ENCODE assay signal across 21 mouse cellular contexts in the genomic region with DNA sequence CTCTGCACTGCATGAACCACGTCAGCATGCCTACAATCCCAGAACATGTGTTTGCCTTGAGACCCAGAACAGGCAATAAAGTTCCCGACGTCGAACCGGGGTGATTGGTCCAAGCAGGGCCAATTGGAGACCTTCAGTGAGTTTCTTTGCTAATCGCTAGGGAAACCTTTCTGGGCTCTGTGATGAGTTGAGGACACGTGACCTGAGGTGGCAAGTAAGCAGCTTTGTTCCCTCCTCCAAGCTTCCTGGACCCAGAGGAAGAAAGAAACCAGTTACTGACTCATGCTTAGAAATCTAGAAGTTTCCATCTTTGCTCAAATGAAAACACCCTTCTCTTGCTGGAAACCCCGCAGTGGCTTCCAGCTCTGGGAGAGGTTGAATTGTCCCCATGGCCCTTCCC. TPM values are rescaled to one million over a fixed set of nuclear protein-coding genes. Genes with fewer than 3 reads are reported as not detected.
A peak's percentile ranks its signal among the peaks of the same experiment; 100 is the strongest.
DNase-seq lines count a peak whose midpoint lies in the region; ATAC-seq and TF ChIP-seq lines count a peak whose summit lies in the region.
"Had no signal": no experiment of that assay in that cellular context is flagged by ENCODE, and none has a peak within 500 bp of the region (broad histone marks: within the 10 kb centered on the region; RNA-seq: fewer than 3 reads in every experiment).

No protein-coding gene starts in this region.

- no peaks in the 10 kb centered on the region for H3K9me3 ChIP-seq in lung, embryonic 14.5 days (ENCODE audit: low read depth, low read length)
- no peaks in the 10 kb centered on the region for H3K9me3 ChIP-seq in MEL (replicated peaks; ENCODE audit: insufficient read depth, low read length)
- no peaks in the 10 kb centered on the region for H3K9me3 ChIP-seq in stomach, postnatal 0 days (ENCODE audit: control insufficient read depth, low read length)
- H3K9me3 ChIP-seq: embryonic facial prominence, embryonic 15.5 days; forebrain, embryonic 15.5 days; G1E; hindbrain, embryonic 10.5 days; limb, embryonic 13.5 days; liver, embryonic 12.5 days; midbrain, embryonic 12.5 days; stomach, embryonic 15.5 days had no signal

- TF ChIP-seq RAD21 in MEL (IDR thresholded peaks at IDR 0.05; ENCODE audit: low read depth, low read length): no peak

- H3K9ac ChIP-seq in lung, embryonic 14.5 days: no peak overlapping the region
- H3K9ac ChIP-seq in MEL (ENCODE audit: control insufficient read depth, low read depth, low read length, poor library complexity, severe bottlenecking): no peak overlapping the region
- no peak overlapping the region for H3K9ac ChIP-seq in stomach, postnatal 0 days (ENCODE audit: low read length)
- H3K9ac ChIP-seq: embryonic facial prominence, embryonic 15.5 days; forebrain, embryonic 15.5 days; limb, embryonic 13.5 days; liver, embryonic 12.5 days; midbrain, embryonic 12.5 days; stomach, embryonic 15.5 days had no signal

- no peak for TF ChIP-seq EP300 in MEL (IDR thresholded peaks at IDR 0.05; ENCODE audit: low read depth in 1 of 2, low read length in 2 of 2)
- no peak for TF ChIP-seq EP300 in stomach, postnatal 0 days (optimal IDR thresholded peaks at IDR 0.05)

- ATAC-seq in lung, embryonic 14.5 days (ENCODE audit: insufficient read depth): no peak
- peak; percentile 81 for ATAC-seq in stomach, postnatal 0 days (ENCODE audit: low FRiP score, low TSS enrichment)
- ATAC-seq: forebrain, embryonic 15.5 days; hindbrain, embryonic 16.5 days; liver, embryonic 12.5 days had no signal

- H3K36me3 ChIP-seq in lung, embryonic 14.5 days (ENCODE audit: insufficient read depth): no peaks in the 10 kb centered on the region
- H3K36me3 ChIP-seq in MEL (ENCODE audit: control insufficient read depth in 1 of 2, insufficient read depth in 2 of 2, low read length in 2 of 2): no peaks in the 10 kb centered on the region
- no peaks in the 10 kb centered on the region for H3K36me3 ChIP-seq in stomach, postnatal 0 days (ENCODE audit: control insufficient read depth, insufficient read depth, low read length)
- H3K36me3 ChIP-seq: embryonic facial prominence, embryonic 15.5 days; forebrain, embryonic 15.5 days; G1E; hindbrain, embryonic 10.5 days; limb, embryonic 13.5 days; liver, embryonic 12.5 days; midbrain, embryonic 12.5 days; stomach, embryonic 15.5 days had no signal

- H3K27me3 ChIP-seq in lung, embryonic 14.5 days (ENCODE audit: insufficient read depth, low read length): no peaks in the 10 kb centered on the region
- H3K27me3 ChIP-seq in MEL (ENCODE audit: control insufficient read depth in 1 of 2, insufficient read depth in 2 of 2, low read length in 2 of 2): peaks cover 0 to 2% of the 10 kb centered on the region in 2 experiments; a peak in 2 of 4 replicates
- no peaks in the 10 kb centered on the region for H3K27me3 ChIP-seq in stomach, postnatal 0 days (ENCODE audit: control insufficient read depth, insufficient read depth, low read length)
- H3K27me3 ChIP-seq: embryonic facial prominence, embryonic 15.5 days; forebrain, embryonic 15.5 days; limb, embryonic 13.5 days; midbrain, embryonic 12.5 days; stomach, embryonic 15.5 days had no signal

- 81% methylated on average over 8 of the region's 8 CpGs for whole genome bisulfite sequencing in lung, embryonic 14.5 days
- 75% methylated on average over 8 of the region's 8 CpGs for WGBS in lung, adult 2 months
- 80% methylated on average over 8 of the region's 8 CpGs for WGBS in stomach, postnatal 0 days

- H3K4me3 ChIP-seq in gastrocnemius, adult 2 months: no peak overlapping the region
- no peak overlapping the region for H3K4me3 ChIP-seq in lung, embryonic 14.5 days (ENCODE audit: low read depth, low read length)
- no peak overlapping the region for H3K4me3 ChIP-seq in lung, adult 2 months (replicated peaks; ENCODE audit: extremely low read depth, low read depth, low read length)
- H3K4me3 ChIP-seq in MEL (ENCODE audit: control insufficient read depth in 1 of 2, insufficient read depth in 1 of 2, low read depth in 2 of 2, low read length in 2 of 2): no peak overlapping the region
- H3K4me3 ChIP-seq in stomach, postnatal 0 days (ENCODE audit: low read depth, low read length): no peak overlapping the region
- H3K4me3 ChIP-seq: embryonic facial prominence, embryonic 15.5 days; forebrain, embryonic 15.5 days; hindbrain, embryonic 10.5 days; limb, embryonic 13.5 days; liver, embryonic 12.5 days; midbrain, embryonic 12.5 days; stomach, embryonic 15.5 days had no signal

- TF ChIP-seq POLR2A in lung, adult 2 months (IDR thresholded peaks at IDR 0.05; ENCODE audit: borderline replicate concordance, extremely low read depth, low read depth, low read length): no peak
- no peak for TF ChIP-seq POLR2A in MEL (IDR thresholded peaks at IDR 0.05; ENCODE audit: control insufficient read depth in 1 of 2, insufficient read depth in 1 of 2, low read depth in 1 of 2, low read length in 2 of 2, poor library complexity in 1 of 2)

- intact Hi-C loops in gastrocnemius, adult 2 months (cut with DNase I): no loop called here

- TF ChIP-seq CTCF in gastrocnemius, adult 2 months (IDR thresholded peaks at IDR 0.05): no peak
- no peak for TF ChIP-seq CTCF in lung, embryonic 14.5 days (IDR thresholded peaks at IDR 0.05; ENCODE audit: low read depth)
- TF ChIP-seq CTCF in lung, adult 2 months (IDR thresholded peaks at IDR 0.05; ENCODE audit: insufficient read depth, low read length): no peak
- TF ChIP-seq CTCF in MEL (IDR thresholded peaks at IDR 0.05 in 2 of 3, conservative IDR thresholded peaks at IDR 0.05 in 1 of 3; ENCODE audit: control insufficient read depth in 1 of 3, insufficient read depth in 1 of 3, low read depth in 2 of 3, low read length in 3 of 3, poor library complexity in 1 of 3, severe bottlenecking in 1 of 3): no peak
- no peak for TF ChIP-seq CTCF in stomach, postnatal 0 days (IDR thresholded peaks at IDR 0.05; ENCODE audit: low read depth)

- H3K4me1 ChIP-seq in lung, embryonic 14.5 days (ENCODE audit: insufficient read depth): peaks cover 11% of the 10 kb centered on the region
- H3K4me1 ChIP-seq in lung, adult 2 months (ENCODE audit: control insufficient read depth, insufficient read depth, low read length): peaks cover 10% of the 10 kb centered on the region; the same call in 1 of the 2 replicates
- H3K4me1 ChIP-seq in MEL (ENCODE audit: control insufficient read depth in 1 of 2, insufficient read depth in 2 of 2, low read length in 2 of 2): no peaks in the 10 kb centered on the region
- H3K4me1 ChIP-seq in stomach, postnatal 0 days (replicated peaks; ENCODE audit: control insufficient read depth, insufficient read depth): 0 out of 2 replicates have a peak, but pooled peaks cover 4% of the 10 kb centered on the region
- H3K4me1 ChIP-seq: forebrain, embryonic 15.5 days; midbrain, embryonic 12.5 days had no signal

- DNase-seq in gastrocnemius, adult 2 months: no peak
- no peak for DNase-seq in gastrocnemius, postnatal 25 days
- no peak for DNase-seq in lung, embryonic 14.5 days
- DNase-seq in lung, adult 2 months: no peak
- DNase-seq in MEL (ENCODE audit: low read depth, low spot score): no peak
- no peak for DNase-seq in stomach, postnatal 0 days (ENCODE audit: low spot score)
- no peak for DNase-seq in thymus, adult 18-20 months
- DNase-seq: cerebellum, adult 2 months; cerebellum, postnatal 36 days; embryo, embryonic 11 days; layer of hippocampus, adult 9-11 months had no signal

- H3K27ac ChIP-seq in gastrocnemius, adult 2 months: peak overlapping the region; percentile 80
- peak overlapping the region; percentile 78; the same call in 1 of the 2 replicates for H3K27ac ChIP-seq in lung, embryonic 14.5 days (ENCODE audit: low read depth)
- H3K27ac ChIP-seq in MEL (ENCODE audit: control insufficient read depth, low read depth, low read length): no peak overlapping the region
- peak overlapping the region; percentile 56 for H3K27ac ChIP-seq in stomach, postnatal 0 days (replicated peaks)
- H3K27ac ChIP-seq: embryonic facial prominence, embryonic 15.5 days; forebrain, embryonic 15.5 days; hindbrain, embryonic 10.5 days; liver, embryonic 12.5 days; midbrain, embryonic 12.5 days had no signal

- no peak overlapping the region for H3K4me2 ChIP-seq in lung, embryonic 14.5 days
- H3K4me2 ChIP-seq in stomach, postnatal 0 days (replicated peaks; ENCODE audit: low read depth): no peak overlapping the region
- H3K4me2 ChIP-seq: embryonic facial prominence, embryonic 15.5 days; forebrain, embryonic 15.5 days; limb, embryonic 13.5 days; liver, embryonic 12.5 days; midbrain, embryonic 12.5 days; stomach, embryonic 15.5 days had no signal

- no peaks in the 10 kb centered on the region for H3K79me2 ChIP-seq in MEL (ENCODE audit: control insufficient read depth, insufficient read depth, low read length, poor library complexity)

TF ChIP-seq in MEL, 35 proteins besides CTCF, POLR2A, EP300 and RAD21 (continues in another document):
- TF ChIP-seq ZC3H11A (IDR thresholded peaks at IDR 0.05; ENCODE audit: low read depth, low read length) (no peak), ELF1 (IDR thresholded peaks at IDR 0.05; ENCODE audit: low read depth, low read length) (no peak)

RNA-seq across cellular contexts. Expression of a gene that starts 16.6 kb away (rescaled TPM):
- total RNA-seq in gastrocnemius, adult 2 months (2021): 1 to 10 TPM; 2.9 to 3.7 TPM
- 1 to 10 TPM; 4.1 to 6.9 TPM for total RNA-seq in gastrocnemius, postnatal 25 days (2021)
- 17.7 and 18.4 TPM in 2 replicates for polyA plus RNA-seq in lung, embryonic 14.5 days (2014; fragmentation: Nextera tagmentation; extraction: Ambion mirVana)
- polyA plus RNA-seq in lung, adult 2 months (2012; rRNA removed): 39.2 and 42.3 TPM in 2 replicates
- not detected in 2 replicates for total RNA-seq in MEL (2012; rRNA removed)
- not detected for polyA plus RNA-seq in MEL (2012; ENCODE audit: insufficient read depth in 1 of 2, insufficient read length in 2 of 2, low read depth in 1 of 2, low replicate concordance in 2 of 2, missing spikeins in 1 of 2)
- 28.3 and 29.2 TPM in 2 replicates for polyA plus RNA-seq in stomach, postnatal 0 days (2015; fragmentation: Nextera tagmentation; extraction: Ambion mirVana)
- total RNA-seq: neutrophil, adult 5-6 weeks had no signal
- polyA plus RNA-seq: G1E had no signal

RNA-seq across cellular contexts. Expression of a gene that starts 39.7 kb away (rescaled TPM):
- total RNA-seq in gastrocnemius, adult 2 months (2021): 10 to 100 TPM; 23.4 to 24.0 TPM
- total RNA-seq in gastrocnemius, postnatal 25 days (2021): 10 to 100 TPM; 19.0 to 19.3 TPM
- 41.0 and 41.8 TPM in 2 replicates for polyA plus RNA-seq in lung, embryonic 14.5 days (2014; fragmentation: Nextera tagmentation; extraction: Ambion mirVana)
- polyA plus RNA-seq in lung, adult 2 months (2012; rRNA removed): 23.6 and 30.2 TPM in 2 replicates
- total RNA-seq in MEL (2012; rRNA removed): 26.1 and 36.9 TPM in 2 replicates
- 10 to 100 TPM; 33.0 to 55.6 TPM for polyA plus RNA-seq in MEL (2012; ENCODE audit: insufficient read depth in 1 of 2, insufficient read length in 2 of 2, low read depth in 1 of 2, low replicate concordance in 2 of 2, missing spikeins in 1 of 2)
- polyA plus RNA-seq in stomach, postnatal 0 days (2015; fragmentation: Nextera tagmentation; extraction: Ambion mirVana): 20.1 and 21.8 TPM in 2 replicates

RNA-seq across cellular contexts. Expression of a gene that starts 54.7 kb away (rescaled TPM):
- 1 to 10 TPM; 6.9 to 8.5 TPM for total RNA-seq in gastrocnemius, adult 2 months (2021)
- total RNA-seq in gastrocnemius, postnatal 25 days (2021): 1 to 10 TPM; 4.3 to 5.9 TPM
- polyA plus RNA-seq in lung, embryonic 14.5 days (2014; fragmentation: Nextera tagmentation; extraction: Ambion mirVana): 66.4 and 71.6 TPM in 2 replicates
- 33.3 and 37.4 TPM in 2 replicates for polyA plus RNA-seq in lung, adult 2 months (2012; rRNA removed)
- total RNA-seq in MEL (2012; rRNA removed): 45.8 and 55.6 TPM in 2 replicates
- polyA plus RNA-seq in MEL (2012; ENCODE audit: insufficient read depth in 1 of 2, insufficient read length in 2 of 2, low read depth in 1 of 2, low replicate concordance in 2 of 2, missing spikeins in 1 of 2): 10 to 100 TPM in 1 of 2 experiments, not detected in 1; 60.1 TPM
- polyA plus RNA-seq in stomach, postnatal 0 days (2015; fragmentation: Nextera tagmentation; extraction: Ambion mirVana): 49.1 and 51.2 TPM in 2 replicates

Comparison
In these comparisons a context has a peak if more than half of its experiments do, and no peak if none do; other contexts are left out.
1. RNA of a gene that starts 16.6 kb away (polyA plus RNA-seq): 39.2 to 42.3 TPM in lung, adult 2 months, 28.3 to 29.2 TPM in stomach, postnatal 0 days and 17.7 to 18.4 TPM in lung, embryonic 14.5 days; not detected in MEL; every median in the first group is over 10 times any median in the second.